Mouse (Mus musculus) kidney, embryonic 16.5 days (tissue): ENCODE data around the gene Plppr3. TPM values are rescaled to one million over a fixed set of nuclear protein-coding genes. Genes with fewer than 3 reads are reported as not detected.
A peak's percentile ranks its signal among the peaks of the same experiment; 100 is the strongest.

Experiments used
- ATAC-seq: fragments of 200-750 bp; cut with Nextera tagmentation; 2 replicates; pipeline ENCODE4 v1.8.0; 2017; ENCODE audit warnings: moderate TSS enrichment; ENCODE audit not compliant: low FRiP score, low TSS enrichment
- H3K27ac ChIP-seq: fragments of 300-500 bp; sonication (generic); 2 replicates; pipeline ENCODE4 v1.5.1; 2014; ENCODE audit warnings: low read length
- H3K27me3 ChIP-seq: fragments of 300-500 bp; sonication (generic); 2 replicates; pipeline ENCODE4 v1.6.1; 2014; ENCODE audit warnings: low read length, control low read depth, mixed read lengths; ENCODE audit not compliant: insufficient read depth
- H3K36me3 ChIP-seq: fragments of 300-500 bp; sonication (generic); 2 replicates; pipeline ENCODE4 v1.6.1; 2014; ENCODE audit warnings: low read length, control low read depth, mixed read lengths; ENCODE audit not compliant: insufficient read depth
- H3K4me1 ChIP-seq: fragments of 300-500 bp; sonication (generic); 2 replicates; pipeline ENCODE4 v1.6.1; 2014; ENCODE audit warnings: low read length, control low read depth, mixed read lengths; ENCODE audit not compliant: insufficient read depth
- H3K4me2 ChIP-seq: fragments of 300-500 bp; sonication (generic); replicated peaks from 2 replicates; pipeline ENCODE4 v1.6.1; 2014; ENCODE audit warnings: low read depth, low read length
- H3K4me3 ChIP-seq: fragments of 300-500 bp; sonication (generic); 2 replicates; pipeline ENCODE4 v1.5.1; 2014; ENCODE audit warnings: mild to moderate bottlenecking, low read length
- H3K9ac ChIP-seq: fragments of 300-500 bp; sonication (generic); replicated peaks from 2 replicates; pipeline ENCODE4 v1.6.1; 2014; ENCODE audit warnings: low read length
- H3K9me3 ChIP-seq: fragments of 300-500 bp; sonication (generic); 2 replicates; pipeline ENCODE4 v1.6.1; 2016; ENCODE audit warnings: low read length, control low read depth
- WGBS: fragments of 180-500 bp; shearing (Covaris S2); extraction: QIAGEN DNeasy Blood & Tissue Kit; methylation state at CpG from one replicate; pipeline ENCODE4 v1.1.7; 2014; 5-methylcytosine and 5-hydroxymethylcytosine counted together
- microRNA-seq: library from miRNA; unstranded; fragments of <30 nt; microRNA quantifications from one replicate; pipeline ENCODE4, GENCODE M21; 2016
- polyA plus RNA-seq: library from polyadenylated mRNA; unstranded; fragments of >200 nt; fragmentation: Nextera tagmentation; extraction: Ambion mirVana; gene quantifications from 2 replicates; pipeline ENCODE4 v1.2.1, GENCODE M21; 2015

Plppr3 gene
- polyA plus RNA-seq, 1 experiment from 2014 or later = 72.7 TPM

GRCm38 (mm10) chr10:79817111-79817510, 57.3 kb downstream of the Plppr3 start:
- Histone ChIP-seq H3K4me2 (0 out of 2 replicates have a peak overlapping the region, but pooled peaks have one; percentile 11), H3K36me3 (peaks cover 22% of the 10 kb centered on the region), H3K9ac (no peak overlapping the region), H3K4me1 (peaks cover 44% of the 10 kb centered on the region), H3K4me3 (no peak overlapping the region), H3K27ac (peak overlapping the region; percentile 93), H3K27me3 (no peaks in the 10 kb centered on the region), H3K9me3 (no peaks in the 10 kb centered on the region)
- WGBS = 76% methylated on average over 2 of the region's 2 CpGs
- ATAC-seq = no peak

DNA sequence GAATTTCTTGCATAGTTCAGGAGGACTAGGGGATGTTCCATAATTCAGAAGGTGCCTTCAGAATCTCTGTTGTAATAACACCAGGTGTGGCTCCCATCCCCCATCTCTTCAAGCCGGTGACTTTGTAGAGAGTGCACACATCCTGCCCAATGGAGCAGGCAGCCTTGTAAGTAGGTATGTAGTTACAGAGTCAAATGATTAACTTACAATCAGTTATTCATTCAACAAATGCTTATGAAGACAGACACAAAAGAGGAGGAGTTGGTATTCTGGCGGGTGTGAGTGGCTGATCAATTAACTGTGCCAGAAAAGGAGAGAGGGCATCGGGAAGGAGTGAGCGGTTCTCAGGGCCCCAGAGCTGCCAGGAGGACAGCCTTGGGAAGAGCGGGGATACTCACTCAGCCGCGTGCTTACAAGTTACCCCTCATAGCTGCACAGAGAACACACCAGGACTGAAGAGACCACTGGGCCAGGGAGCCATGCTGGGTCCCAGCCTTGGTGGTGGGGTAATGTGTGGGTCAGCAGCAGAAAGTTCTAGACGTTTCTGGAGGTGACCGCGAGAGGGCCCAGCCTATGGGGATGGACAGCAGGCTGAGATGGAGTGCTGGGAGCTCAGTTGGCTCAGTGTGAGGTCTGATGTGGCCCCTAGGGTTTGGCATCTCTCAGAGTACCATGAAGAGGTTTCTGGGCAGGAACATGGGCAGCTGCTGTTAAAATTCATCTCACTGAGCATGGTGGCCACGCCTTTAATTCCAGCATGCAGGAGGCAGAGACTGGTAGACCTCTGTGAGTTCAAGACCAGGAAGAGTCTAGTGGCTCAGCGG, 58.6 kb downstream of the Plppr3 start:
- Histone ChIP-seq H3K4me1 (peaks cover 33% of the 10 kb centered on the region), H3K4me3 (peak overlapping the region; percentile 21), H3K9me3 (no peaks in the 10 kb centered on the region), H3K27me3 (no peaks in the 10 kb centered on the region), H3K4me2 (peak overlapping the region; percentile 29), H3K36me3 (peaks cover 26% of the 10 kb centered on the region), H3K27ac (peak overlapping the region; percentile 93), H3K9ac (peak overlapping the region; percentile 17; the same call in 1 of the 2 replicates)
- 70% methylated on average over 12 of the region's 12 CpGs for WGBS
- ATAC-seq = peak; percentile 57

DNA sequence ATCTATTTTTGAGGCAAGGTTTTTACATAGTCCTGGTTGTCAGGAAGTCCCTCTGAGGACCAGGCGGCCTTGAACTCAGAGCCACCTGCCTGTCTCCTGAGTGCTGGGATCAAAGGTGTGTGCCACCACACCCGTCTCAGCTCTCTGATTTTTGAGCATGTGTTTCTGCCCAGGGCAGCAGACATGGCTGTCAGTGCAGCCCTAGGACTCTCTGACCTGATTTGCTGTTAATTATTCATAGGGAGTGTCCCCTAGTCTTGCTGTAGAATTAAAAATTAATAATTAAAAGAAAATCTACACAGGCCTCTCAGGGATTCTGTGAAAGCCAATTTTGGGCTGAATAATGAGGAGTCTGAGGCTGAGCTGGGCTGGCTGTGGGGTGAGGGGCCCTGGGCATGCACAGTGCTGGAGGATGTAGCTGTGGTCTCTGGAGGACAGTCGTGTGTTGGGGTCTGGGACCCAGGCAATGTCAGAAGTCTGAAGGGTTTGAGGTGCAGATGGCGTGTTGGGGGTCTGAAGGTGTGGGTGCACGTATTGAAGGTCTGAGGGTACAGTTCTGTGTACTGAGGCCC, 60.1 kb downstream of the Plppr3 start:
- Histone ChIP-seq H3K27me3 (no peaks in the 10 kb centered on the region), H3K4me3 (0 out of 2 replicates have a peak overlapping the region, but pooled peaks have one; percentile 3), H3K9me3 (no peaks in the 10 kb centered on the region), H3K9ac (0 out of 2 replicates have a peak overlapping the region, but pooled peaks have one; percentile 13), H3K36me3 (peaks cover 24% of the 10 kb centered on the region), H3K4me2 (peak overlapping the region; percentile 29), H3K27ac (peak overlapping the region; percentile 93), H3K4me1 (peaks cover 21% of the 10 kb centered on the region)
- 59% methylated on average over 5 of the region's 5 CpGs for WGBS
- peak; percentile 68 for ATAC-seq

DNA sequence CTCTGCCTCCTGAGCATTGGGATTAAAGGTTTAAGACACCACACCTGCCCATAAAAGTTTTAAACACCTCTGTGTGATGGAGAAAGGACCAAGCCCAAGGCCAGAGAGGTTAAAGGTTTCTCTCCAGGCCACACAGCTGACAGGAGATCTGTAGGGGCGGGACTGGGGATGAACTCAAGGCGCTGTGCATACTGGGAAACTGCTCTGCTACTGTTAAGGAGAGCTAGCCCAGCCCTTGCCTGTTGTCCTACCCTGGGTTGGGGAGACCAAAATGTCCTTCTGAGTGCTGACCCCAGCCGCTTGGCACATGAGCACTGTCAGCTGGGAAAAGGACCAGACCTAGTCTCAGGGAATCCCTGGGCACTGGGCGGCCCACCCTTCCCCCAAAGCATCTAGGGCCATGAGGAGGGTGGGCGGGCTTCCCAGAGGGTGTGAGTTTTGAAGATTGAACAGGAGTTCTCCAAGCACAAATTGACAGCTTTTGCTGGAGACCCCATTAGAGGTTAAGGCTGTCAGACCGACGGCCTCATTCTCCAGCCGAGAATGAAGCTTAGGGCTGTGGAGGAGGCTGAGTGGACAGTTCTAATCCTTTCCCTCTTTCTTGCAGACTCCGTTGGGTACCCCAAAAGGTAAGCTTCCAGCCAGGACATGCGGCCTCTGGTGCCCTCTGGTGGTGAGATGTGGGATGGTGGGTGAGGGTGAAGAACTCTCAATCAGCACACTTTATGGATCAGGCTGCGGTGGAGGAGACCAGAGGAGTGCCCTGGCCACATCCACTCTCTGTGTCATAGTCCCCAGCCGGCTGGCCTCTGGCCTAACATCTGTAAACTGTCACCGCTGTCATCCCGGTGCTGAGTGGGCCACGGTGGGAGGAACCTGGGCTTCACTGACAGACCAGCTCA, 62.4 kb downstream of the Plppr3 start:
- no peaks in the 10 kb centered on the region for H3K9me3 ChIP-seq
- peaks cover 23% of the 10 kb centered on the region for H3K4me1 ChIP-seq
- H3K27me3 ChIP-seq = no peaks in the 10 kb centered on the region
- 27% methylated on average over 15 of the region's 15 CpGs for WGBS
- no peak overlapping the region for H3K4me3 ChIP-seq
- no peak overlapping the region for H3K4me2 ChIP-seq
- H3K36me3 ChIP-seq = peaks cover 34% of the 10 kb centered on the region
- no peak overlapping the region for H3K27ac ChIP-seq
- H3K9ac ChIP-seq = 0 out of 2 replicates have a peak overlapping the region, but pooled peaks have one; percentile 3
- no peak for ATAC-seq

Small RNA genes within 50 kb of the gene (microRNA-seq; reads per million reads assigned to microRNA genes)
- gene Mir6910 = not detected

Other genes starting within 250 kb of the Plppr3 start
- 5.3 and 9.0 TPM in 2 replicates for gene Shc2, start 236.7 kb downstream of the Plppr3 start, polyA plus RNA-seq
- not detected in 2 replicates for gene Odf3l2, start 228.9 kb downstream of the Plppr3 start, polyA plus RNA-seq
- 2.3 and 2.5 TPM in 2 replicates for gene Madcam1, start 210.1 kb downstream of the Plppr3 start, polyA plus RNA-seq
- gene Tpgs1, start 205.3 kb downstream of the Plppr3 start, polyA plus RNA-seq = 84.2 and 87.0 TPM in 2 replicates
- 81.2 and 92.3 TPM in 2 replicates for gene Cdc34, start 192.4 kb downstream of the Plppr3 start, polyA plus RNA-seq
- gene Gzmm, start 185.6 kb downstream of the Plppr3 start, polyA plus RNA-seq = 0.75 and 0.81 TPM in 2 replicates
- gene Bsg, start 170.1 kb downstream of the Plppr3 start, polyA plus RNA-seq = 954 and 1,048 TPM in 2 replicates
- gene Hcn2, start 158.0 kb downstream of the Plppr3 start, polyA plus RNA-seq = 0.05 and 0.12 TPM in 2 replicates
- gene Polrmt, start 128.1 kb downstream of the Plppr3 start, polyA plus RNA-seq = 60.9 and 63.8 TPM in 2 replicates
- gene Fgf22, start 119.6 kb downstream of the Plppr3 start, polyA plus RNA-seq = 0.14 and 0.39 TPM in 2 replicates
- 66.4 and 77.0 TPM in 2 replicates for gene Rnf126, start 107.7 kb downstream of the Plppr3 start, polyA plus RNA-seq
- gene Fstl3, start 97.4 kb downstream of the Plppr3 start, polyA plus RNA-seq = 23.9 and 26.4 TPM in 2 replicates
- not detected in 2 replicates for gene Prss57, start 83.7 kb downstream of the Plppr3 start, polyA plus RNA-seq
- 190 and 194 TPM in 2 replicates for gene Palm, start 81.1 kb downstream of the Plppr3 start, polyA plus RNA-seq
- gene Misp, start 53.6 kb downstream of the Plppr3 start, polyA plus RNA-seq = 18.2 and 18.5 TPM in 2 replicates
- gene Ptbp1, start 20.2 kb downstream of the Plppr3 start, polyA plus RNA-seq = 431 and 491 TPM in 2 replicates
- gene Prtn3, start 158 bp downstream of the Plppr3 start, polyA plus RNA-seq = 7.9 and 8.2 TPM in 2 replicates
- 0.60 and 0.76 TPM in 2 replicates for gene Elane, start 11.6 kb upstream of the Plppr3 start, polyA plus RNA-seq
- gene Cfd, start 16.2 kb upstream of the Plppr3 start, polyA plus RNA-seq = not detected in 2 replicates
- gene Med16, start 34.3 kb upstream of the Plppr3 start, polyA plus RNA-seq = 71.0 and 72.4 TPM in 2 replicates
- 9.2 TPM in 1 of 2 replicates, not detected in the other for gene Gm26602, start 36.2 kb upstream of the Plppr3 start, polyA plus RNA-seq
- gene Kiss1r, start 42.3 kb upstream of the Plppr3 start, polyA plus RNA-seq = 1.5 and 2.1 TPM in 2 replicates
- gene R3hdm4, start 46.6 kb upstream of the Plppr3 start, polyA plus RNA-seq = 169 and 170 TPM in 2 replicates
- 5.5 and 9.2 TPM in 2 replicates for gene Arid3a, start 52.4 kb upstream of the Plppr3 start, polyA plus RNA-seq
- 101 and 113 TPM in 2 replicates for gene Wdr18, start 85.5 kb upstream of the Plppr3 start, polyA plus RNA-seq
- gene Grin3b, start 96.1 kb upstream of the Plppr3 start, polyA plus RNA-seq = 0.54 and 0.71 TPM in 2 replicates
- gene Tmem259, start 109.7 kb upstream of the Plppr3 start, polyA plus RNA-seq = 10.8 and 11.2 TPM in 2 replicates
- 309 and 332 TPM in 2 replicates for gene Cnn2, start 114.0 kb upstream of the Plppr3 start, polyA plus RNA-seq
- 4.2 and 4.4 TPM in 2 replicates for gene Abca7, start 121.9 kb upstream of the Plppr3 start, polyA plus RNA-seq
- gene Arhgap45, start 142.0 kb upstream of the Plppr3 start, polyA plus RNA-seq = 10.5 and 11.3 TPM in 2 replicates
- gene Polr2e, start 165.2 kb upstream of the Plppr3 start, polyA plus RNA-seq = 242 and 248 TPM in 2 replicates
- 617 and 706 TPM in 2 replicates for gene Gpx4, start 172.5 kb upstream of the Plppr3 start, polyA plus RNA-seq
- gene Sbno2, start 230.9 kb upstream of the Plppr3 start, polyA plus RNA-seq = 16.1 and 17.6 TPM in 2 replicates
- 18.2 and 20.2 TPM in 2 replicates for gene Stk11, start 241.2 kb upstream of the Plppr3 start, polyA plus RNA-seq